Mouse (Mus musculus) left cerebral cortex, adult 18-20 months (tissue): Measurements from ENCODE around the gene Gm29110. TPM values are rescaled to one million over a fixed set of nuclear protein-coding genes. Genes with fewer than 3 reads are reported as not detected.
"Not testable (repeated sequence)": the region's sequence is repeated elsewhere in the genome, so short reads cannot be mapped to it uniquely, and the experiment has no call there.

Experiments used
- DNase-seq, 2 experiments: peaks; one replicate each; pipeline ENCODE4 v3.0.0; 2021 to 2022; ENCODE audit warnings: low spot score in 2 of 2, mixed read lengths in 1 of 2
- long read RNA-seq, 2 experiments: library from polyadenylated mRNA; stranded (forward); transcript quantifications; one replicate each; pipeline ENCODE4 v2.0.0; 2021
- total RNA-seq, 2 experiments: library from RNA; stranded (reverse); gene quantifications; 2 replicates each; pipeline ENCODE4 v1.2.3; 2021

Gm29110 gene
- total RNA-seq: not detected
- long read RNA-seq, experiment 1: 0 reads
- long read RNA-seq, experiment 2: 0 reads

DNA sequence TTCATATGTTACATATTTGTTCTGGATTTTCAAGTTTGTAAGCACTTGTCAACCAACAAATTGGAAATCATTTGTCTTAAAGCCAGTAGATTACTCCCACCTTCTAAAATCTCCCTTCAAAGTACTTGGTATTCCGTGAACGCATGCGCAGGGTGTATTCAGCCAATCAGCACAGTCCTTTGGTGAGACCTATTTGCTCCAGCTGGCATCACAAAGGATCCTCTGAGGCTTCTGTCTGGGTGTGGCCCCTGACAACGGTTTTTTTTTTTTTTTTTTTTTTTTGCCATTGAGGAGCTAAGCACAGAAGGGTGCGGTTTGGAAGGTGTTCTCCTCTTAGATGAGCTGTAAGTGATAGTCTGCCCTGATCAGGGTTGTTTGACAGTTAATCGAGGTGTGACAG lies at the start of gene Gm29110:
Gm29110 (plus strand) TSS at position 301 of the 400 bp plus-strand sequence.
- not testable (repeated sequence) for DNase-seq

Other genes starting within 250 kb of the Gm29110 start
- gene Gm21913, start 153.4 kb downstream of the Gm29110 start, total RNA-seq: not detected